16 mouse cellular contexts compared by ENCODE assay signal in the genomic region with DNA sequence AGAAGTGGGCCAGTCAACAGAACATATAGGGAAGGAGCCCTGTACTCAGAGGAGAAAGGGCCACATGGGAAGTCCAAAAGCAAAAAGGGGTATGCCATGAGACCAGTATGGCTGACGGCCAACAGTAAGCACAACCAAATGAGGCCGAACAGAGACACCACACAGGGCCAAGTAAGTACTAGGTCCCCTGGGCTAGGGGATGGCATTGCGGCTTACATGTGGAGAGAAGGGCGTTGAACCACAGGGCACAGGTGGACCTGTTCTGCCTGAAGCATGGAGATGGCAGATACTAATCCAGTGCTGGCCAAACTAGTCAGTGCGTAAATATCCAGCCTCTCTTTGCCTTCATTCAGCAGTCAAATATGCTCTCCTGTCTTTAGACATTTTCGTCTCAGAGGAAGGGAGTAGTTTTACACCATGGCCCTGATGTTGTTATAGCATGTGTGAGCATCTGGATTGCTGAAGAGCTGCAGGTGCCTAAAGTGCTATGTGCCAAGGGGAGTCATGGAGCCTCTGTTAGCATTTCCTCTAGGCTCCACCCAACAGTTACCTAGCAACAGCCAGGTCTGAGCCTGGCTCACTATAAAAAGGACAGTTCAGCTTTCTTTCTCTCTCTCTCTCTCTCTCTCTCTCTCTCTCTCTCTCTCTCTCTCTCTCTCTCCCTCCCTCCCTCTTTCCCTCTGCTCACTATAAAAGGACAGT. TPM values are rescaled to one million over a fixed set of nuclear protein-coding genes. Genes with fewer than 3 reads are reported as not detected.
DNase-seq lines count a peak whose midpoint lies in the region; ATAC-seq and TF ChIP-seq lines count a peak whose summit lies in the region.
"Had no signal": no experiment of that assay in that cellular context is flagged by ENCODE, and none has a peak within 500 bp of the region (broad histone marks: within the 10 kb centered on the region; RNA-seq: fewer than 3 reads in every experiment).

No protein-coding gene starts in this region.

- no peak overlapping the region for H3K27ac ChIP-seq in forebrain, postnatal 0 days (ENCODE audit: low read depth, low read length)
- H3K27ac ChIP-seq in forebrain, embryonic 10.5 days, result no peak overlapping the region
- no peak overlapping the region for H3K27ac ChIP-seq in liver, embryonic 13.5 days
- no peak overlapping the region for H3K27ac ChIP-seq in liver, embryonic 12.5 days
- H3K27ac ChIP-seq in embryonic facial prominence, embryonic 14.5 days (replicated peaks; ENCODE audit: low read depth, low read length), result no peak overlapping the region
- H3K27ac ChIP-seq: hindbrain, embryonic 15.5 days had no signal

- H3K4me3 ChIP-seq in forebrain, postnatal 0 days (ENCODE audit: low read depth, low read length), result no peak overlapping the region
- H3K4me3 ChIP-seq in forebrain, embryonic 10.5 days, result no peak overlapping the region
- no peak overlapping the region for H3K4me3 ChIP-seq in liver, embryonic 13.5 days (replicated peaks)
- H3K4me3 ChIP-seq in liver, embryonic 12.5 days, result no peak overlapping the region
- no peak overlapping the region for H3K4me3 ChIP-seq in embryonic facial prominence, embryonic 14.5 days (ENCODE audit: low read depth, low read length)
- H3K4me3 ChIP-seq: hindbrain, embryonic 15.5 days had no signal

- H3K4me1 ChIP-seq in forebrain, postnatal 0 days (ENCODE audit: insufficient read depth), result no peaks in the 10 kb centered on the region
- no peaks in the 10 kb centered on the region for H3K4me1 ChIP-seq in forebrain, embryonic 10.5 days
- no peaks in the 10 kb centered on the region for H3K4me1 ChIP-seq in liver, embryonic 13.5 days (replicated peaks)
- no peaks in the 10 kb centered on the region for H3K4me1 ChIP-seq in liver, embryonic 12.5 days
- no peaks in the 10 kb centered on the region for H3K4me1 ChIP-seq in embryonic facial prominence, embryonic 14.5 days (ENCODE audit: control insufficient read depth, insufficient read depth, low read length)
- H3K4me1 ChIP-seq: hindbrain, embryonic 15.5 days had no signal

- H3K9me3 ChIP-seq in forebrain, postnatal 0 days (ENCODE audit: low read length), result no peaks in the 10 kb centered on the region
- no peaks in the 10 kb centered on the region for H3K9me3 ChIP-seq in forebrain, embryonic 10.5 days
- no peaks in the 10 kb centered on the region for H3K9me3 ChIP-seq in liver, embryonic 13.5 days (replicated peaks)
- no peaks in the 10 kb centered on the region for H3K9me3 ChIP-seq in liver, embryonic 12.5 days (replicated peaks)
- no peaks in the 10 kb centered on the region for H3K9me3 ChIP-seq in embryonic facial prominence, embryonic 14.5 days (ENCODE audit: control insufficient read depth, low read length)
- H3K9me3 ChIP-seq: hindbrain, embryonic 15.5 days had no signal

- DNase-seq in forebrain, postnatal 0 days, result no peak
- DNase-seq in forebrain, embryonic 10.5 days (ENCODE audit: extremely low spot score, low spot score), result no peak
- no peak for DNase-seq in liver, embryonic 13.5 days
- peak; percentile 30 for DNase-seq in ES-CJ7 (ENCODE audit: low read depth, low spot score)
- DNase-seq in embryonic facial prominence, embryonic 14.5 days (ENCODE audit: low spot score), result no peak
- DNase-seq: B cell, adult 2 months; cerebellum, adult 9-10 months; heart, adult 18-20 months; kidney, adult 2 months; kidney, postnatal 25 days; layer of hippocampus, adult 9-11 months; liver, postnatal 0 days; thymus, postnatal 4 days had no signal

- TF ChIP-seq CTCF in forebrain, postnatal 0 days (IDR thresholded peaks at IDR 0.05; ENCODE audit: low read depth), result no peak

- no peaks in the 10 kb centered on the region for H3K27me3 ChIP-seq in forebrain, postnatal 0 days (ENCODE audit: insufficient read depth, low read length)
- no peaks in the 10 kb centered on the region for H3K27me3 ChIP-seq in forebrain, embryonic 10.5 days (ENCODE audit: poor library complexity, severe bottlenecking)
- H3K27me3 ChIP-seq in liver, embryonic 13.5 days, result no peaks in the 10 kb centered on the region
- no peaks in the 10 kb centered on the region for H3K27me3 ChIP-seq in liver, embryonic 12.5 days (replicated peaks)
- no peaks in the 10 kb centered on the region for H3K27me3 ChIP-seq in embryonic facial prominence, embryonic 14.5 days (replicated peaks; ENCODE audit: control insufficient read depth, insufficient read depth, low read length)
- H3K27me3 ChIP-seq: hindbrain, embryonic 15.5 days had no signal

- ATAC-seq in forebrain, postnatal 0 days, result peak; percentile 68
- 0 out of 2 replicates have a peak, but pooled peaks have one; percentile 36 for ATAC-seq in liver, embryonic 13.5 days (ENCODE audit: low read depth)
- ATAC-seq in liver, embryonic 12.5 days, result no peak
- peak; percentile 55; the same call in 1 of the 2 replicates for ATAC-seq in embryonic facial prominence, embryonic 14.5 days (ENCODE audit: low read depth)
- no peak for ATAC-seq in megakaryocyte, adult 5-6 weeks (ENCODE audit: poor library complexity, severe bottlenecking)
- ATAC-seq: liver, postnatal 0 days had no signal

- no peak overlapping the region for H3K9ac ChIP-seq in forebrain, postnatal 0 days
- H3K9ac ChIP-seq in liver, embryonic 13.5 days, result no peak overlapping the region
- no peak overlapping the region for H3K9ac ChIP-seq in liver, embryonic 12.5 days
- no peak overlapping the region for H3K9ac ChIP-seq in embryonic facial prominence, embryonic 14.5 days (ENCODE audit: low read depth, low read length)
- H3K9ac ChIP-seq: hindbrain, embryonic 15.5 days; liver, postnatal 0 days had no signal

- no peak overlapping the region for H3K4me2 ChIP-seq in forebrain, postnatal 0 days (ENCODE audit: low read depth)
- no peak overlapping the region for H3K4me2 ChIP-seq in liver, embryonic 13.5 days
- no peak overlapping the region for H3K4me2 ChIP-seq in liver, embryonic 12.5 days
- no peak overlapping the region for H3K4me2 ChIP-seq in embryonic facial prominence, embryonic 14.5 days (ENCODE audit: low read depth, low read length)
- H3K4me2 ChIP-seq: hindbrain, embryonic 15.5 days had no signal

- 84% methylated on average over 6 of the region's 6 CpGs for WGBS in forebrain, postnatal 0 days
- WGBS in forebrain, embryonic 10.5 days, result 90% methylated on average over 6 of the region's 6 CpGs
- 78% methylated on average over 6 of the region's 6 CpGs for WGBS in liver, embryonic 13.5 days (ENCODE audit: insufficient replicate concordance)
- 79% methylated on average over 6 of the region's 6 CpGs for whole genome bisulfite sequencing in liver, embryonic 12.5 days (ENCODE audit: insufficient replicate concordance)
- WGBS in embryonic facial prominence, embryonic 14.5 days, result 89% methylated on average over 6 of the region's 6 CpGs

- no peaks in the 10 kb centered on the region for H3K36me3 ChIP-seq in forebrain, postnatal 0 days (ENCODE audit: insufficient read depth)
- H3K36me3 ChIP-seq in forebrain, embryonic 10.5 days (replicated peaks), result no peaks in the 10 kb centered on the region
- no peaks in the 10 kb centered on the region for H3K36me3 ChIP-seq in liver, embryonic 13.5 days
- H3K36me3 ChIP-seq in liver, embryonic 12.5 days, result no peaks in the 10 kb centered on the region
- H3K36me3 ChIP-seq in embryonic facial prominence, embryonic 14.5 days (ENCODE audit: control insufficient read depth, insufficient read depth, low read length), result no peaks in the 10 kb centered on the region
- H3K36me3 ChIP-seq: hindbrain, embryonic 15.5 days had no signal

RNA-seq across cellular contexts. Expression of a gene that starts 14.6 kb away (rescaled TPM):
- total RNA-seq in forebrain, postnatal 0 days (2014; rRNA removed), result 36.7 and 49.6 TPM in 2 replicates
- polyA plus RNA-seq in forebrain, postnatal 0 days (2015; fragmentation: Nextera tagmentation; extraction: Ambion mirVana), result 8.1 and 11.8 TPM in 2 replicates
- 14.7 and 15.4 TPM in 2 replicates for polyA plus RNA-seq in forebrain, embryonic 10.5 days (2016; fragmentation: Nextera tagmentation; extraction: Ambion mirVana)
- polyA plus RNA-seq in liver, embryonic 13.5 days (2015; fragmentation: Nextera tagmentation; extraction: Ambion mirVana), result 2.3 and 2.5 TPM in 2 replicates
- 5.1 TPM in 2 replicates for polyA plus RNA-seq in liver, embryonic 12.5 days (2016; fragmentation: Nextera tagmentation; extraction: Ambion mirVana)
- 15.4 and 16.3 TPM in 2 replicates for polyA plus RNA-seq in embryonic facial prominence, embryonic 14.5 days (2014; fragmentation: Nextera tagmentation; extraction: Ambion mirVana)
- 62.8 and 68.7 TPM in 2 replicates for total RNA-seq in megakaryocyte, adult 5-6 weeks (2015)
- total RNA-seq in megakaryocyte, adult 5-6 weeks (2017), result 68.7 and 85.7 TPM in 2 replicates

Comparison
In these comparisons a context has a peak if more than half of its experiments do, and no peak if none do; other contexts are left out.
1. ATAC-seq: peak in forebrain, postnatal 0 days (single experiment), liver, embryonic 13.5 days (single experiment) and embryonic facial prominence, embryonic 14.5 days (single experiment); none in liver, embryonic 12.5 days (single experiment) and megakaryocyte, adult 5-6 weeks (single experiment).